In the genomic region with DNA sequence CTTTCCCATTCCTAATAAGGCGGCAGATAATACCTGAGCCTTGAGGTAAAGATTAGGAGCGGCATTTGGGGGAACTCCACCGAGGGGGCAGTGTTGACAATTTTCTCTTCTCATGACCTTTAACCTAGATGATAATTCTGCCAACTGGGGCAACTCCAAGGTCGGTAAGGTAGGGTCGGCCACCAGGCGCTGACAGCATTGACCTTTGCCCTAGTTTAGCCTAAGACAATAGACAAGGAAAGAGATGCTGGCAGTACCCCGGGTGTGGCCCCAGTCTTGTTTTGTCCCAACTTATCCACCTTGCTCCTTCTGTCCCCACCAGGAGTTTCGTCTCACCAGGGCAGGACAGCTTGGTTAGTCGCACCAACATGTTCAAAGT, we compare ENCODE assay signal across 8 mouse cellular contexts. TPM values are rescaled to one million over a fixed set of nuclear protein-coding genes. Genes with fewer than 3 reads are reported as not detected.
DNase-seq lines count a peak whose midpoint lies in the region; ATAC-seq and TF ChIP-seq lines count a peak whose summit lies in the region.

No protein-coding gene starts in this region.

- H3K4me2 ChIP-seq in lung, embryonic 14.5 days = peak overlapping the region; percentile 82
- H3K4me2 ChIP-seq in embryonic facial prominence, embryonic 15.5 days (replicated peaks) = peak overlapping the region; percentile 75
- H3K4me2 ChIP-seq in intestine, embryonic 16.5 days (ENCODE audit: low read depth, low read length) = peak overlapping the region; percentile 81
- peak overlapping the region; percentile 69 for H3K4me2 ChIP-seq in midbrain, embryonic 15.5 days

- no peak; the same call in 1 of the 2 replicates for ATAC-seq in lung, embryonic 14.5 days (ENCODE audit: insufficient read depth)
- ATAC-seq in embryonic facial prominence, embryonic 15.5 days (ENCODE audit: insufficient number of reproducible peaks, low FRiP score, low TSS enrichment, low read depth) = no peak
- ATAC-seq in intestine, embryonic 16.5 days = peak; percentile 50
- no peak for ATAC-seq in midbrain, embryonic 15.5 days (replicated peaks)

- 1% methylated on average over 9 of the region's 9 CpGs for WGBS in lung, embryonic 14.5 days
- WGBS in embryonic facial prominence, embryonic 15.5 days = 0% methylated on average over 9 of the region's 9 CpGs
- 0% methylated on average over 9 of the region's 9 CpGs for WGBS in intestine, embryonic 16.5 days
- 1% methylated on average over 9 of the region's 9 CpGs for WGBS in midbrain, embryonic 15.5 days

- peaks cover 16% of the 10 kb centered on the region for H3K36me3 ChIP-seq in lung, embryonic 14.5 days (ENCODE audit: insufficient read depth)
- H3K36me3 ChIP-seq in embryonic facial prominence, embryonic 15.5 days = peaks cover 18% of the 10 kb centered on the region
- H3K36me3 ChIP-seq in intestine, embryonic 16.5 days (ENCODE audit: control insufficient read depth, insufficient read depth, low read length) = peaks cover 9% of the 10 kb centered on the region; the same call in 1 of the 2 replicates
- H3K36me3 ChIP-seq in midbrain, embryonic 15.5 days (replicated peaks) = peaks cover 7% of the 10 kb centered on the region; the same call in 1 of the 2 replicates

- peak overlapping the region; percentile 53 for H3K9ac ChIP-seq in lung, embryonic 14.5 days
- H3K9ac ChIP-seq in embryonic facial prominence, embryonic 15.5 days = peak overlapping the region; percentile 68
- peak overlapping the region; percentile 83 for H3K9ac ChIP-seq in intestine, embryonic 16.5 days (ENCODE audit: low read depth, low read length)
- peak overlapping the region; percentile 63 for H3K9ac ChIP-seq in midbrain, embryonic 15.5 days

- H3K27ac ChIP-seq in lung, embryonic 14.5 days (ENCODE audit: low read depth) = peak overlapping the region; percentile 36
- peak overlapping the region; percentile 78 for H3K27ac ChIP-seq in embryonic facial prominence, embryonic 15.5 days (replicated peaks)
- peak overlapping the region; percentile 92 for H3K27ac ChIP-seq in intestine, embryonic 16.5 days (ENCODE audit: low read length)
- peak overlapping the region; percentile 83 for H3K27ac ChIP-seq in midbrain, embryonic 15.5 days

- no peaks in the 10 kb centered on the region for H3K27me3 ChIP-seq in lung, embryonic 14.5 days (ENCODE audit: insufficient read depth, low read length)
- no peaks in the 10 kb centered on the region for H3K27me3 ChIP-seq in embryonic facial prominence, embryonic 15.5 days
- H3K27me3 ChIP-seq in intestine, embryonic 16.5 days (replicated peaks; ENCODE audit: control insufficient read depth, insufficient read depth, low read length) = no peaks in the 10 kb centered on the region
- no peaks in the 10 kb centered on the region for H3K27me3 ChIP-seq in midbrain, embryonic 15.5 days (replicated peaks)

- peak overlapping the region; percentile 77 for H3K4me3 ChIP-seq in lung, embryonic 14.5 days (ENCODE audit: low read depth, low read length)
- H3K4me3 ChIP-seq in embryonic facial prominence, embryonic 15.5 days (replicated peaks) = peak overlapping the region; percentile 79
- peak overlapping the region; percentile 82 for H3K4me3 ChIP-seq in intestine, embryonic 16.5 days (ENCODE audit: low read length)
- peak overlapping the region; percentile 55 for H3K4me3 ChIP-seq in midbrain, embryonic 15.5 days

- H3K9me3 ChIP-seq in lung, embryonic 14.5 days (ENCODE audit: low read depth, low read length) = 0 out of 2 replicates have a peak, but pooled peaks cover 4% of the 10 kb centered on the region
- H3K9me3 ChIP-seq in embryonic facial prominence, embryonic 15.5 days (replicated peaks) = 0 out of 2 replicates have a peak, but pooled peaks cover 2% of the 10 kb centered on the region
- H3K9me3 ChIP-seq in intestine, embryonic 16.5 days (ENCODE audit: control insufficient read depth, low read length) = no peaks in the 10 kb centered on the region
- no peaks in the 10 kb centered on the region for H3K9me3 ChIP-seq in midbrain, embryonic 15.5 days

- no peaks in the 10 kb centered on the region for H3K4me1 ChIP-seq in lung, embryonic 14.5 days (ENCODE audit: insufficient read depth)
- H3K4me1 ChIP-seq in embryonic facial prominence, embryonic 15.5 days = peaks cover 8% of the 10 kb centered on the region; the same call in 1 of the 2 replicates
- H3K4me1 ChIP-seq in intestine, embryonic 16.5 days (ENCODE audit: control insufficient read depth, insufficient read depth, low read length) = no peaks in the 10 kb centered on the region
- peaks cover 15% of the 10 kb centered on the region for H3K4me1 ChIP-seq in midbrain, embryonic 15.5 days

- no peak for DNase-seq in lung, embryonic 14.5 days
- no peak for DNase-seq in lung, postnatal 10 days
- DNase-seq in right cerebral cortex, postnatal 25 days = no peak
- DNase-seq in thymus, postnatal 0 days (ENCODE audit: low spot score) = no peak
- no peak for DNase-seq in cerebellum, postnatal 10 days

- TF ChIP-seq CTCF in lung, embryonic 14.5 days (IDR thresholded peaks at IDR 0.05; ENCODE audit: low read depth) = no peak

RNA-seq across cellular contexts. Expression of a gene that starts 0.7 kb away (rescaled TPM):
- polyA plus RNA-seq in lung, embryonic 14.5 days (2014; fragmentation: Nextera tagmentation; extraction: Ambion mirVana) = 35.8 and 39.8 TPM in 2 replicates
- 31.9 and 34.8 TPM in 2 replicates for polyA plus RNA-seq in embryonic facial prominence, embryonic 15.5 days (2015; fragmentation: Nextera tagmentation; extraction: Ambion mirVana)
- polyA plus RNA-seq in intestine, embryonic 16.5 days (2015; fragmentation: Nextera tagmentation; extraction: Ambion mirVana) = 18.1 and 19.9 TPM in 2 replicates
- 6.3 and 7.7 TPM in 2 replicates for polyA plus RNA-seq in midbrain, embryonic 15.5 days (2015; fragmentation: Nextera tagmentation; extraction: Ambion mirVana)
- 32.3 and 42.4 TPM in 2 replicates for polyA plus RNA-seq in thymus, postnatal 0 days (2015; fragmentation: Nextera tagmentation; extraction: Ambion mirVana)

RNA-seq across cellular contexts. Expression of a gene that starts 1.1 kb away (rescaled TPM):
- polyA plus RNA-seq in lung, embryonic 14.5 days (2014; fragmentation: Nextera tagmentation; extraction: Ambion mirVana) = 48.1 and 52.5 TPM in 2 replicates
- polyA plus RNA-seq in embryonic facial prominence, embryonic 15.5 days (2015; fragmentation: Nextera tagmentation; extraction: Ambion mirVana) = 49.2 and 54.6 TPM in 2 replicates
- polyA plus RNA-seq in intestine, embryonic 16.5 days (2015; fragmentation: Nextera tagmentation; extraction: Ambion mirVana) = 113 and 120 TPM in 2 replicates
- 40.2 and 45.7 TPM in 2 replicates for polyA plus RNA-seq in midbrain, embryonic 15.5 days (2015; fragmentation: Nextera tagmentation; extraction: Ambion mirVana)
- polyA plus RNA-seq in thymus, postnatal 0 days (2015; fragmentation: Nextera tagmentation; extraction: Ambion mirVana) = 61.9 and 63.0 TPM in 2 replicates

RNA-seq across cellular contexts. Expression of a gene that starts 37.0 kb away (rescaled TPM):
- polyA plus RNA-seq in lung, embryonic 14.5 days (2014; fragmentation: Nextera tagmentation; extraction: Ambion mirVana) = 185 TPM in 2 replicates
- 148 and 158 TPM in 2 replicates for polyA plus RNA-seq in embryonic facial prominence, embryonic 15.5 days (2015; fragmentation: Nextera tagmentation; extraction: Ambion mirVana)
- polyA plus RNA-seq in intestine, embryonic 16.5 days (2015; fragmentation: Nextera tagmentation; extraction: Ambion mirVana) = 130 and 142 TPM in 2 replicates
- polyA plus RNA-seq in midbrain, embryonic 15.5 days (2015; fragmentation: Nextera tagmentation; extraction: Ambion mirVana) = 139 and 141 TPM in 2 replicates
- polyA plus RNA-seq in thymus, postnatal 0 days (2015; fragmentation: Nextera tagmentation; extraction: Ambion mirVana) = 130 and 160 TPM in 2 replicates

Comparison
In these comparisons a context has a peak if more than half of its experiments do, and no peak if none do; other contexts are left out.
1. H3K27ac ChIP-seq: peak in every context shown above with its lines; median percentile 92 in intestine, embryonic 16.5 days; 83 in midbrain, embryonic 15.5 days; 78 in embryonic facial prominence, embryonic 15.5 days; 36 in lung, embryonic 14.5 days.